Mouse (Mus musculus) lung, adult 2 months (tissue): ENCODE data around the gene Zfhx3.
A peak's percentile ranks its signal among the peaks of the same experiment; 100 is the strongest.

Experiments used
- CTCF ChIP-seq: fragments of 200-500 bp; IDR thresholded peaks from 2 replicates; pipeline ENCODE4 v1.5.1; 2011; ENCODE audit warnings: mild to moderate bottlenecking, low read length, control low read depth; ENCODE audit not compliant: insufficient read depth
- POLR2A ChIP-seq: fragments of 200-500 bp; IDR thresholded peaks from 2 replicates; pipeline ENCODE4 v1.6.1; 2011; ENCODE audit warnings: low read depth, mild to moderate bottlenecking, control low read depth, low read length, borderline replicate concordance; ENCODE audit errors: extremely low read depth

- no peak for TF ChIP-seq CTCF
- TF ChIP-seq POLR2A: peak; percentile 22; the same call in 1 of the 2 replicates
Measured at GRCm38 (mm10) chr8:108595721-108596495, 653.5 kb downstream of the Zfhx3 start.
